Mouse (Mus musculus): ENCODE measurements around the gene Zbtb18. TPM values are rescaled to one million over a fixed set of nuclear protein-coding genes. Genes with fewer than 3 reads are reported as not detected.

The Zbtb18 gene
- total RNA-seq (2023) = 37.6 TPM

GRCm38 (mm10) chr1:177442196-177442808, at the start of gene Zbtb18:
Zbtb18 (plus strand) TSS chr1:177442351.

Other genes starting within 250 kb of the Zbtb18 start
- gene Akt3, start 184.1 kb upstream of the Zbtb18 start, total RNA-seq (2023) = 46.9 TPM